In the genomic region with DNA sequence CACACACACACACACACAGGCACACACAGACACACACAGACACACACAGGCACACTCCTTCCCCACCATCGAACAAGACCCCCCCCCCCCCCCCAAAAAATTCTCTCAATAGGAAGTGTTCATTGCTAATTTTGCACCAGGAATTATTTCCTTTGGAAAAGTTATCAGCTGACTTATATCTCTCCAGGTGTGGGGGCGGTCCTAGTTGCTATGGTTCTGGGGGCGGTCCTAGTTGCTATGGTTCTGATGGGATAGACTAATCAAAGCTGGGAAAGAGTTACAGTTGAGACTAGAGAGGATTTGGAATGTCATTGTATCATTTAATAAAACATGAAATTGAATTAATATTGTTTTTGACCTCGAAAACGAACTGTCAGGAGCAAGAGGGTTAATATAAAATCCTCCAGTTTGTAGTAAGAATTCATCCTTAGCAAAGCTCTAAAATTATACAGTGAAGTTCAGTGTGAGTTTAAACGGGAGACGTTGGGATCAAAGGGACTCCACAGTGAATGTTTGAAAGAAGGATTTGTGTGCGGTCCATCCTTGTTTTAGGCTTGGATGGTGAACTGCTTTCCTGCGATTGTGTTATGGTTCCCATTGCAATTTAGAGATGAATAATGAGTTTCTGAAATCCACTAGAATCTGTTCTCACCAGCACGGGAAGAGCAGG, we compare ENCODE assay signal across 9 mouse cellular contexts. TPM values are rescaled to one million over a fixed set of nuclear protein-coding genes. Genes with fewer than 3 reads are reported as not detected.
DNase-seq lines count a peak whose midpoint lies in the region; ATAC-seq and TF ChIP-seq lines count a peak whose summit lies in the region.
"Had no signal": no experiment of that assay in that cellular context is flagged by ENCODE, and none has a peak within 500 bp of the region (broad histone marks: within the 10 kb centered on the region; RNA-seq: fewer than 3 reads in every experiment).

No protein-coding gene starts in this region.

- no peak for TF ChIP-seq EP300 in stomach, postnatal 0 days (optimal IDR thresholded peaks at IDR 0.05)

- no peak for TF ChIP-seq CTCF in stomach, postnatal 0 days (IDR thresholded peaks at IDR 0.05; ENCODE audit: low read depth)

- peaks cover 5% of the 10 kb centered on the region for H3K4me1 ChIP-seq in neural tube, embryonic 11.5 days (ENCODE audit: control insufficient read depth, insufficient read depth, low read length)
- H3K4me1 ChIP-seq in limb, embryonic 15.5 days: 0 out of 2 replicates have a peak, but pooled peaks cover 2% of the 10 kb centered on the region
- H3K4me1 ChIP-seq in stomach, postnatal 0 days (replicated peaks; ENCODE audit: control insufficient read depth, insufficient read depth): no peaks in the 10 kb centered on the region

- no peaks in the 10 kb centered on the region for H3K36me3 ChIP-seq in neural tube, embryonic 11.5 days (ENCODE audit: control insufficient read depth, insufficient read depth, low read length)
- no peaks in the 10 kb centered on the region for H3K36me3 ChIP-seq in limb, embryonic 15.5 days
- no peaks in the 10 kb centered on the region for H3K36me3 ChIP-seq in stomach, postnatal 0 days (ENCODE audit: control insufficient read depth, insufficient read depth, low read length)

- WGBS in neural tube, embryonic 11.5 days: 37% methylated on average over 10 of the region's 10 CpGs
- 36% methylated on average over 10 of the region's 10 CpGs for WGBS in limb, embryonic 15.5 days
- WGBS in stomach, postnatal 0 days: 27% methylated on average over 10 of the region's 10 CpGs

- peak; percentile 19 to 49 for DNase-seq in frontal cortex, postnatal 10 days (ENCODE audit: low spot score in 2 of 2)
- no peak for DNase-seq in frontal cortex, postnatal 25 days (ENCODE audit: low spot score in 2 of 2)
- DNase-seq in neural tube, embryonic 11.5 days (ENCODE audit: low spot score): peak; percentile 36
- no peak for DNase-seq in neural tube, embryonic 10.5 days (ENCODE audit: extremely low spot score, low spot score)
- DNase-seq in stomach, postnatal 0 days (ENCODE audit: low spot score): no peak
- no peak for DNase-seq in gastrocnemius, adult 8-10 months (ENCODE audit: low spot score in 2 of 2)
- no peak for DNase-seq in cerebellum, postnatal 4 days (ENCODE audit: low spot score in 2 of 2)

- H3K27me3 ChIP-seq in neural tube, embryonic 11.5 days (ENCODE audit: control insufficient read depth, insufficient read depth, low read length): no peaks in the 10 kb centered on the region
- H3K27me3 ChIP-seq in limb, embryonic 15.5 days: no peaks in the 10 kb centered on the region; the same call in 1 of the 2 replicates
- H3K27me3 ChIP-seq in stomach, postnatal 0 days (ENCODE audit: control insufficient read depth, insufficient read depth, low read length): no peaks in the 10 kb centered on the region

- peak overlapping the region; percentile 38 for H3K4me2 ChIP-seq in neural tube, embryonic 11.5 days (ENCODE audit: low read depth)
- H3K4me2 ChIP-seq in limb, embryonic 15.5 days: peak overlapping the region; percentile 38
- peak overlapping the region; percentile 47 for H3K4me2 ChIP-seq in stomach, postnatal 0 days (replicated peaks; ENCODE audit: low read depth)

- peak; percentile 59; the same call in 1 of the 2 replicates for ATAC-seq in neural tube, embryonic 11.5 days (ENCODE audit: insufficient read depth, low FRiP score, low TSS enrichment)
- no peak for ATAC-seq in limb, embryonic 15.5 days (ENCODE audit: insufficient number of reproducible peaks, low FRiP score, low TSS enrichment, low read depth)
- ATAC-seq in stomach, postnatal 0 days (ENCODE audit: low FRiP score, low TSS enrichment): no peak

- H3K27ac ChIP-seq in neural tube, embryonic 11.5 days (ENCODE audit: low read depth, low read length): no peak overlapping the region
- H3K27ac ChIP-seq in limb, embryonic 15.5 days: no peak overlapping the region
- H3K27ac ChIP-seq in stomach, postnatal 0 days (replicated peaks): 0 out of 2 replicates have a peak overlapping the region, but pooled peaks have one; percentile 5

- H3K9me3 ChIP-seq in neural tube, embryonic 11.5 days (ENCODE audit: control insufficient read depth, low read length): no peaks in the 10 kb centered on the region
- peaks cover 5% of the 10 kb centered on the region; the same call in 1 of the 2 replicates for H3K9me3 ChIP-seq in limb, embryonic 15.5 days
- no peaks in the 10 kb centered on the region for H3K9me3 ChIP-seq in stomach, postnatal 0 days (ENCODE audit: control insufficient read depth, low read length)

- peak overlapping the region; percentile 43 for H3K9ac ChIP-seq in neural tube, embryonic 11.5 days (ENCODE audit: low read length)
- H3K9ac ChIP-seq in limb, embryonic 15.5 days: no peak overlapping the region
- 0 out of 2 replicates have a peak overlapping the region, but pooled peaks have one; percentile 28 for H3K9ac ChIP-seq in stomach, postnatal 0 days (ENCODE audit: low read length)

- H3K4me3 ChIP-seq in neural tube, embryonic 11.5 days (ENCODE audit: low read depth, low read length): peak overlapping the region; percentile 3; the same call in 1 of the 2 replicates
- peak overlapping the region; percentile 16 for H3K4me3 ChIP-seq in limb, embryonic 15.5 days
- peak overlapping the region; percentile 18; the same call in 1 of the 2 replicates for H3K4me3 ChIP-seq in stomach, postnatal 0 days (ENCODE audit: low read depth, low read length)

RNA-seq across cellular contexts. Expression of a gene that starts 4.0 kb away (rescaled TPM):
- polyA plus RNA-seq in neural tube, embryonic 11.5 days (2014; fragmentation: Nextera tagmentation; extraction: Ambion mirVana): not detected in 2 replicates
- polyA plus RNA-seq in limb, embryonic 15.5 days (2015; fragmentation: Nextera tagmentation; extraction: Ambion mirVana): not detected in 2 replicates
- not detected in 2 replicates for polyA plus RNA-seq in stomach, postnatal 0 days (2015; fragmentation: Nextera tagmentation; extraction: Ambion mirVana)
- total RNA-seq in gastrocnemius, adult 8-10 months (2022): not detected
- total RNA-seq: common myeloid progenitor, adult 5-6 weeks had no signal

Comparison
In these comparisons a context has a peak if more than half of its experiments do, and no peak if none do; other contexts are left out.
1. DNase-seq: peak in frontal cortex, postnatal 10 days (2 of 2) and neural tube, embryonic 11.5 days (single experiment); none in frontal cortex, postnatal 25 days (0 of 2), neural tube, embryonic 10.5 days (single experiment), stomach, postnatal 0 days (single experiment), gastrocnemius, adult 8-10 months (0 of 2) and cerebellum, postnatal 4 days (0 of 2).
2. Peak in every context shown above with its lines, with median percentiles within 50 percentile points of each other: H3K4me2 ChIP-seq and H3K4me3 ChIP-seq.